Mouse (Mus musculus): ENCODE measurements around the gene Syn2. TPM values are rescaled to one million over a fixed set of nuclear protein-coding genes. Genes with fewer than 3 reads are reported as not detected.

The Syn2 gene
- polyA plus RNA-seq, 1 experiment from 2014 or later: 13.2 TPM

DNA sequence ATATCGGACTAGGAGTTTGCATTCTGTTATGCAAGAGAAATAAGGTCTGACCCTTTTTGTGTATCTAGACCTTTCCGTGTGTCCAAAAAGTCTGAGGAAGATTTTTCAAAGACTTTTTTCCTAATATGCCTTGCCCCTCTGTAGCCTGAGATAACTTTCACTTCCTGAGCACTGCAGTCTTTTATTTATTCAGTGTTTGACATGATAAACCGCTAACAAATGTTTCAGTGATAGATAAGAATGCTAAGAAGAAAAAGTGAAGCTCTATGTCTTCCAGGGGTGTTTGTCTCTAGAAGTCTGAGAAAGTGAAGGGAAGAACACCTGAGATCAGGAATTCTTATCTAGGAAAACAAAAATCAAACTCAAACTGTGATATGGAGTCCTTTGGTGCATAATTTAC, 66.1 kb downstream of the Syn2 start:
- 92% methylated on average over 3 of the region's 3 CpGs for WGBS
- no peak for ATAC-seq (ENCODE audit: low FRiP score)
- Histone ChIP-seq H3K4me2 (replicated peaks) (no peak overlapping the region), H3K4me1 (no peaks in the 10 kb centered on the region), H3K9ac (no peak overlapping the region), H3K27me3 (no peaks in the 10 kb centered on the region), H3K27ac (no peak overlapping the region), H3K9me3 (replicated peaks) (no peaks in the 10 kb centered on the region), H3K36me3 (no peaks in the 10 kb centered on the region), H3K4me3 (no peak overlapping the region)

DNA sequence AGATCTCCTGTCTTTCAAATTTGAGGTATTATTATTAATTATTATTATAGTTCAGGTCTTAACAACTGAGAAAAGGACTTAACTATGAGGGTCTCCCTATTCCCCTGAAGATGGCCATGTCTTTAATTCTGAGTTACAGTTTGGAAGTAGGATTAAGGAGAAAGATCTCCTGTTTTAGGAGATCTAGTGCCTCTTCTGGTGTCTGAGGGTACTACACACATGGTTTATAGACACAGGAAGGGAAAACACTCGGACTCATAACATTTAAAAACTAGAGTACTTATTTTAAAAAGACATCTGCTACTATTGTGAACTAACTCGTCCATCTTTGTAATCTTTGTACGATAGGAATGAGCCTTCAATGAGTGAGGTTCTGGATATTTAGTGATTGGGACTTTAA, 68.3 kb downstream of the Syn2 start:
- no peak overlapping the region for H3K27ac ChIP-seq
- no peaks in the 10 kb centered on the region for H3K4me1 ChIP-seq
- WGBS: 74% methylated on average over 3 of the region's 3 CpGs

DNA sequence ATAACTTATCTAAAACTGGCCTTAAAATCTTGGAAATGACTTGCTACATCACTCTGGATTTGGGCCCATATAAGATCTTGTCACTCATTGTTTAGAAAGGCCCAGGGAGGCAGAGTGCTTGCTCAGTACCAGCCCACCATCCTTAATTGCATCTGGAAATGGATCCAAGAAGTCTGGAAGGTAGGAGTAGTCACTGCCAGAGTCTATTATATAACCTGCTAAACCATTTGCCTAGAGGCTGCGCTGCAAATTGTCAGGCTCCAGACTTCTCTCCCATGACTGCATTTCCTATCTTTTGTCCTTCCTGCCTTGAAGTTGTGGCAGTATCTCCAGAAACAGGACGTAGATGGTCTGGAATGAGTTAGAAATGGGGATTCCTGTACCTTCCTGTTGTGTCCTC, 75.5 kb downstream of the Syn2 start:
- H3K36me3 ChIP-seq: no peaks in the 10 kb centered on the region
- no peak for ATAC-seq (ENCODE audit: low FRiP score)
- H3K4me2 ChIP-seq (replicated peaks): no peak overlapping the region
- WGBS: 88% methylated on average over 2 of the region's 2 CpGs
- H3K27ac ChIP-seq: no peak overlapping the region
- H3K4me1 ChIP-seq: 0 out of 2 replicates have a peak, but pooled peaks cover 4% of the 10 kb centered on the region
- no peak overlapping the region for H3K4me3 ChIP-seq
- no peaks in the 10 kb centered on the region for H3K9me3 ChIP-seq (replicated peaks)
- H3K9ac ChIP-seq: no peak overlapping the region
- no peaks in the 10 kb centered on the region for H3K27me3 ChIP-seq

More for the DNA sequence above, 68.3 kb downstream of the Syn2 start:
- no peak for ATAC-seq (ENCODE audit: low FRiP score)
- no peak overlapping the region for H3K9ac ChIP-seq
- H3K9me3 ChIP-seq (replicated peaks): no peaks in the 10 kb centered on the region
- no peaks in the 10 kb centered on the region for H3K27me3 ChIP-seq
- H3K4me3 ChIP-seq: no peak overlapping the region
- H3K36me3 ChIP-seq: no peaks in the 10 kb centered on the region
- H3K4me2 ChIP-seq (replicated peaks): no peak overlapping the region

DNA sequence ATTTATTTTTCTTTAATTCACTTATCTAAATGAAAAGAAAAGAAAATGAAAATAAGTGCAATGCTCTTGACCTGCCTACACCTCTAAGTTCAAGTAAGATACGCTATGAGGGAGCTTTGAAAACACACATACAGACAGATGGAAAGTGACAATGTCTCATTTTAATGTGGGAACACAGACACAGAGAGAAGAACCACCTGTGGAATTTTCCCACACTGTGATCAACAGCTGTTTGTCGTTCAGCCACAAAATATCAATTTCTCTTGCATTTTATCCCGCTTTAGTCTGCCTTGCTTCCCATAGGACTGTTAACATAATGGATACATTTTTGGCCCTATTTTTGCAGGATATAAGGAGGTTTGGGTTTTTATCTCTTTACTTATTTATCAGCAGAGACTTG, 76.1 kb downstream of the Syn2 start:
- no peak overlapping the region for H3K4me2 ChIP-seq (replicated peaks)
- H3K4me1 ChIP-seq: 0 out of 2 replicates have a peak, but pooled peaks cover 4% of the 10 kb centered on the region
- no peak overlapping the region for H3K27ac ChIP-seq
- no peaks in the 10 kb centered on the region for H3K27me3 ChIP-seq
- H3K9me3 ChIP-seq (replicated peaks): no peaks in the 10 kb centered on the region
- H3K9ac ChIP-seq: no peak overlapping the region
- ATAC-seq (ENCODE audit: low FRiP score): no peak
- WGBS: 84% methylated on average over 3 of the region's 3 CpGs
- H3K36me3 ChIP-seq: no peaks in the 10 kb centered on the region
- H3K4me3 ChIP-seq: no peak overlapping the region

DNA sequence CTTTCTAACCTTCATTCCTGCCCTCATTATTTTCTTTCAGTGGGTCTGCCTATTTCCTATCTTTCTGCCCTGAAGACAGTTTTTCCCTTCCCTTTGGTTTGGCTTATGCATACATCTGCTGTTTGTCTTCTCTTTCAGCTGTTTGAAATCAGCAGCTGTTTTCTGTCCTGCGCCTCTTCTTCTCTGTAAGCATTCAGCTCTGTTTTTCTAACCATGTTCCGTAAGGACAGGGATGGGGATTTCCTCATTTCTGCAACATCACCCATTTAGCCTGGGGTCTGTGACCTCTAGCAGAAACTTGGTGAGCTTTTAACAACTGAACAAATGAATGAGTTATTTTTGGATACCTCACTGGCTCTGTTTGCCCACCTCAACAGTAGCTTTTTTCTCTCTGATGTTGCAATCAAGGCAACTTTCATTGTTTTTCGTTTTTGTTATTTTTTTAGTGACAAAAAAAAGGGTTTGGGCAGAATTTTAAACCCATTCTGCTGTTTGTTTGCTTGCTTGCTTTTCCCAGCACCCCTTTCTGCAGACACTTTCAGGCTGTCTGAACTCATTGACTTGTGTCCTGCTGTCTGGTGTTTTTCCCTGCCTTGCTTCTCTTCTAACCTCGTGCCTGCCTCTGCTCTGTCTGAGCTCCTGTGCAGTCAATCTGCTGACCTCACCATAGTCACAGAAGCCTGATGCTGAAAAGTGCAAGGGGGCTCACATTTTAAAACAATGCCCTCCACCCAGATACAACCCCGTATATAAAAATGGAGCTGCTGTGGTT, 77.6 kb downstream of the Syn2 start:
- Histone ChIP-seq H3K4me1 (0 out of 2 replicates have a peak, but pooled peaks cover 4% of the 10 kb centered on the region), H3K9ac (no peak overlapping the region), H3K9me3 (replicated peaks) (no peaks in the 10 kb centered on the region), H3K27me3 (no peaks in the 10 kb centered on the region), H3K36me3 (no peaks in the 10 kb centered on the region), H3K4me3 (no peak overlapping the region), H3K4me2 (replicated peaks) (no peak overlapping the region), H3K27ac (no peak overlapping the region)
- 57% methylated on average over 5 of the region's 5 CpGs for WGBS
- ATAC-seq (ENCODE audit: low FRiP score): no peak

DNA sequence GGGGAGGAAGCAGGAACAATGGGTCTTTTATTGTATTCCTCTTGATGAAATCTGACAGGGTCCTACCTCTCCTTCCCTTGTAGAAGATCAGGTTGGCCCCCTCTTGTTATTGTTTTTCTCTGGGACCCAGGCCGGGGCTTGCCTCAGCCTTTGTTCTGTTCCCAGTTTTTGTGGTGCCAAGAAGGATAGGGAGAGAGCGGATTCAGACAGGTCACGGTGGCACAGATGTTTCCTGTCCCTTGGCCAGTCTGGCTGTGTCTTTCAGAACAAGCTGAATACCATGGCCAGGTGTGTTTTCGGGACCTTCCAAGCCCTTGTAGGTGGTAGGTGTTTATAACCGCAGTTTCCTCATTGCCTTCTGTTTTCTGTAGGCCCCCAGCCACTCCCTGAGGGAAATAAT, 78.4 kb downstream of the Syn2 start:
- H3K27ac ChIP-seq: no peak overlapping the region
- no peak overlapping the region for H3K9ac ChIP-seq

DNA sequence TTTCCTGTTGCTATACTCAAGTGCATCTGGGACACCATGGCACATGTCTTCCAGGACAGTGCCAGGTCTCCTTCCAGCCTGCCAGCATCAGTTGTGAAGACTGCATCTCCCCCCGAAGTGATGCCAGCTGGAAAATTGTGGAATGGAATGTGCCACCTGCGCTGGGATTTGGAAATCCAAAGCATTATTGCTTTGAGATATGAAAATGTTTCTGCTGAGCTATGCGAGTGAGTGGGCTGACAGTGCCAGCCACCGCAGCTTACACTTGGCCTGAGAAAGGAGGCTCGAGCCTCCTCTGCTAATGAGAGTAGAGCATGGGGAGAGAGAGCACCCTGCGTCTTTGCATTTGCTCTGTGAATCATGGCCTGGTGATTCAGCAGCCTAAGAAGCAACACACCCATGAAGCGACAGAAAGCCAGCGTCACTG, 86.5 kb downstream of the Syn2 start:
- no peak for ATAC-seq (ENCODE audit: low FRiP score)

More for the DNA sequence above, 78.4 kb downstream of the Syn2 start:
- no peak overlapping the region for H3K4me2 ChIP-seq (replicated peaks)
- H3K9me3 ChIP-seq (replicated peaks): no peaks in the 10 kb centered on the region
- H3K4me1 ChIP-seq: 0 out of 2 replicates have a peak, but pooled peaks cover 4% of the 10 kb centered on the region
- no peak overlapping the region for H3K4me3 ChIP-seq
- WGBS: 48% methylated on average over 5 of the region's 5 CpGs
- H3K27me3 ChIP-seq: no peaks in the 10 kb centered on the region
- no peak for ATAC-seq (ENCODE audit: low FRiP score)
- H3K36me3 ChIP-seq: no peaks in the 10 kb centered on the region

DNA sequence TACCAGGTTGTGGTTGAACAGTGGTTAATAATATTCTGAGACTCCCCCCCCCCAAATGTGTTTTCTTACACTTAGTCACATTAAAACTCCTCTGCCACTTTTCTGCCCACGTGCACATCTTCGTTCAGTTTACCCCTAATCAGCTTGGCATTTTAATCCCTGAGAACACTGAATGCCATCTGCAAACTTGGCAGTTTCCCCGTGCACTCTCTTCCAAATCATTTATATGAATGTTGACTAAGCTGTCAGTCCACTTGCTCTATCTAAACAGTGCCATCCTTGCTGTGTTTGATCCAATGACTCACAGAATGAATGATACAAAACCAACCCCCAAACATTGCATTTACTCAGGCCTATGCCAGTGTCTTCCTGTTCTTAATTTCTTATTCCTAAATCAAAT, 90.8 kb downstream of the Syn2 start:
- ATAC-seq (ENCODE audit: low FRiP score): no peak
- Histone ChIP-seq H3K4me1 (no peaks in the 10 kb centered on the region), H3K4me2 (replicated peaks) (no peak overlapping the region), H3K9ac (no peak overlapping the region), H3K9me3 (replicated peaks) (no peaks in the 10 kb centered on the region), H3K27ac (no peak overlapping the region), H3K4me3 (no peak overlapping the region), H3K36me3 (no peaks in the 10 kb centered on the region), H3K27me3 (no peaks in the 10 kb centered on the region)
- 70% methylated on average over 3 of the region's 3 CpGs for WGBS

More for the DNA sequence above, 86.5 kb downstream of the Syn2 start:
- H3K4me2 ChIP-seq (replicated peaks): no peak overlapping the region
- H3K9me3 ChIP-seq (replicated peaks): no peaks in the 10 kb centered on the region
- no peaks in the 10 kb centered on the region for H3K27me3 ChIP-seq
- H3K4me1 ChIP-seq: no peaks in the 10 kb centered on the region
- no peak overlapping the region for H3K9ac ChIP-seq
- 88% methylated on average over 8 of the region's 8 CpGs for WGBS
- no peaks in the 10 kb centered on the region for H3K36me3 ChIP-seq
- no peak overlapping the region for H3K27ac ChIP-seq
- no peak overlapping the region for H3K4me3 ChIP-seq

DNA sequence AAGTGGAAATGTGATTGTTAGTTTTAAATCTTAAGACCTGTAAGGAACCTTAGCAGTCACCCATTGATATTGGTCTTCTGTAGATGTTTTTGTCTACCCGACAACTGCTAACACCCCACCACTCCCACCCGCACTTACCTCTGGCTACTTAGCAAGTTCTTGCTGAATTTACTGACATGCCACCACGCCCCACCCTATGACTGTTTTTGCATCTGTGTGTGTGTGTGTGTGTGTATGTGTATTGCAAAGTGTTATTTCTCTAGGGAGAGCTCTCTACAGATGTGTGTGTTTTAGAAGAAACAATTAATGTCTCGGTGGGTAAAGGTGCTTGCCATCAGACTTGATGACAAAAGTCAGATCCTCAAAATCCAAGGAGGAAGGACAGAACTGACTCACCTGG, 92.3 kb downstream of the Syn2 start, which contains the start of gene Gm17482:
Gm17482 (plus strand) TSS at position 301 of the 400 bp plus-strand sequence.
- no peak within 1 kb of the TSS for H3K9ac ChIP-seq
- H3K27ac ChIP-seq: no peak within 1 kb of the TSS
- no peaks in the 10 kb centered on the region for H3K4me1 ChIP-seq
- no peaks in the 10 kb centered on the region for H3K27me3 ChIP-seq
- H3K4me2 ChIP-seq (replicated peaks): no peak within 1 kb of the TSS
- no peaks in the 10 kb centered on the region for H3K36me3 ChIP-seq
- H3K4me3 ChIP-seq: no peak within 1 kb of the TSS
- H3K9me3 ChIP-seq (replicated peaks): no peaks in the 10 kb centered on the region
- no peak for ATAC-seq (ENCODE audit: low FRiP score)
- 67% methylated on average over 4 of the region's 4 CpGs for WGBS

DNA sequence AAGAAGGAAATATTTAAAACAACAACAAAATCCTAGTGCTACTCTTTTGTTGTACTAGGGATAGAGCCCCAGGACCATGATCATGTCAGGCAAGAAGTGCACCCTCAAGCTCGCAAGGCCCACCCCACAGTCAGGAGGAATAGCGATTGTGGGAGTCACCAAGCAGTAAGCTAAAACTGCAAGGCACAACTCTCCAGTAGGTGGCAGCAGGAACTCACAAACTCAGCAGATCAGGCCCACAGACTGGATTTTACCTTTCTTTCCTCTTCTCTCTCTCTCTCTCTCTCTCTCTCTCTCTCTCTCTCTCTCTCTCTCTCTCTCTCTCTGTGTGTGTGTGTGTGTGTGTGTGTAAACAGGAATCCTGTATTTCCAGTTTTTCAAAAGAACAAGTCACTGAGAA, 92.8 kb downstream of the Syn2 start:
- Histone ChIP-seq H3K27me3 (no peaks in the 10 kb centered on the region), H3K36me3 (no peaks in the 10 kb centered on the region), H3K27ac (no peak overlapping the region), H3K9me3 (replicated peaks) (no peaks in the 10 kb centered on the region), H3K4me1 (no peaks in the 10 kb centered on the region), H3K4me2 (replicated peaks) (no peak overlapping the region), H3K4me3 (no peak overlapping the region), H3K9ac (no peak overlapping the region)
- WGBS: 5% methylated on average over 2 of the region's 2 CpGs
- ATAC-seq (ENCODE audit: low FRiP score): no peak

DNA sequence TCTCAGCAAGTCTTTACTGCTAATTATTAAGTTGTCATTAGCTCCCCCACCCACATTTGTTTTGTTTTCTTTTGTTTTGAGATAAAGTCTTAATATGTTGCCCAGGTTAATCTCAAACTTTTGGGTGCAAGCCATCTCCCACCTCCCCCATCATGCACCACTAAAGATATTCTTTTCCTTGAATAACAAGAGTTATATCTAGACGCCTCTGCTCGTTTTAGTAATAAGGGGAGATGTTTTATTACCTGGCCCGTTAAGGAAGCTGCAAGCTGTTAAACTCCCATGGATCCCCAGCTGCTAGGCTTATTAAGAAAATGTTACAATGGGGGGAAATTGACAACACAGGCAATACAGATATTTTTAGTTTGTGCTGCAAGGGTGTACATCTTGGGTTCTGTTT, 95.9 kb downstream of the Syn2 start:
- no peak overlapping the region for H3K4me3 ChIP-seq
- no peaks in the 10 kb centered on the region for H3K9me3 ChIP-seq (replicated peaks)
- no peak overlapping the region for H3K4me2 ChIP-seq (replicated peaks)
- no peak overlapping the region for H3K9ac ChIP-seq
- no peak for ATAC-seq (ENCODE audit: low FRiP score)
- H3K27me3 ChIP-seq: no peaks in the 10 kb centered on the region
- H3K27ac ChIP-seq: no peak overlapping the region
- H3K36me3 ChIP-seq: no peaks in the 10 kb centered on the region
- H3K4me1 ChIP-seq: no peaks in the 10 kb centered on the region
- 88% methylated on average over 3 of the region's 3 CpGs for WGBS

DNA sequence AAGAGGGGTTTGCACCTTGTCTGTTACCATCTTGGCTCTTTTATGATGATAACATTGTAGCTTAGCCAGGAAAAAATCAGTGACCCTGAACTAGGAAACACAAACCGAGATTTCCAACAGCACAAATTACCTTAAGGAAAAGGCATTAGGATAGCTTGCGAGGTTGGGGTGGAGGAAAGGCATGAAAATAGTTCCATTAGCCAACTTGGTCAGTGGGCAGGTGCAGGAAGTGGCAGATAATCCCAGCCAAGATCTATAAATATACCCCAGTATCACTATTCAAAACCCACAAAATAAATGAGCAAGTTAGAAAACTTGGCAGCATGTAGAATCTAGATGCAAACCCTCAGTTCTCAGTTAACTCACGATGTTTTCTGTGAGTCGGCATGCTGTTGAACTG, 97.1 kb downstream of the Syn2 start:
- H3K4me1 ChIP-seq: no peaks in the 10 kb centered on the region
- H3K9ac ChIP-seq: no peak overlapping the region
- no peak overlapping the region for H3K4me2 ChIP-seq (replicated peaks)
- no peaks in the 10 kb centered on the region for H3K9me3 ChIP-seq (replicated peaks)
- H3K27me3 ChIP-seq: no peaks in the 10 kb centered on the region
- H3K27ac ChIP-seq: no peak overlapping the region
- ATAC-seq (ENCODE audit: low FRiP score): no peak
- WGBS: 83% methylated on average over 4 of the region's 4 CpGs
- no peak overlapping the region for H3K4me3 ChIP-seq
- no peaks in the 10 kb centered on the region for H3K36me3 ChIP-seq

DNA sequence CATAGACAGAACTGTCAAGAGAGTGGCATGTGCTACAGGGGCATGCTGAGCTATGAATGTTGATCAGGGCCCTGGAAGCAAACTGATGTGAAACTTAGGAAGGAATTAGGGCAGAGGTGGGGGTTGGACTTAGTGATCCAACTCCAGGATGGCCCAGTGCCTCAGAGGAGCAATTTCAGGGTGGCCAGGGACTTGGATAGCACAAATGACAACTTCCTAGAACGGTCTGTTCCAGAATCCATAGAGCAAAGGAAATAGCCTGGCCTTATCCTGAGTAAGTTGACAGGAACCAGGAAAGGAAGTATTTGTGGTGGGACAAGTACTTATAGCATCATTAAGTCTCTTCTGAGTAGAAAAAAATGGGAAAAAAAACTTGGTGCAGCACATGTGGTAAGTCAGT, 97.9 kb downstream of the Syn2 start:
- Histone ChIP-seq H3K4me2 (replicated peaks) (no peak overlapping the region), H3K4me1 (no peaks in the 10 kb centered on the region), H3K27ac (no peak overlapping the region), H3K4me3 (no peak overlapping the region), H3K27me3 (no peaks in the 10 kb centered on the region), H3K9ac (no peak overlapping the region), H3K36me3 (no peaks in the 10 kb centered on the region), H3K9me3 (replicated peaks) (no peaks in the 10 kb centered on the region)
- 79% methylated on average over 1 of the region's 1 CpGs for WGBS
- no peak for ATAC-seq (ENCODE audit: low FRiP score)

Measured in hindbrain, embryonic 12.5 days (tissue).